14 mouse cellular contexts compared by ENCODE assay signal in genomic region chr3:38695836-38696235, GRCm38 (mm10).
DNase-seq lines count a peak whose midpoint lies in the region; ATAC-seq and TF ChIP-seq lines count a peak whose summit lies in the region.
"Had no signal": no experiment of that assay in that cellular context is flagged by ENCODE, and none has a peak within 500 bp of the region (broad histone marks: within the 10 kb centered on the region; RNA-seq: fewer than 3 reads in every experiment).

No protein-coding gene starts in this region.

- ATAC-seq in embryonic facial prominence, embryonic 14.5 days (ENCODE audit: low read depth): no peak; the same call in 1 of the 2 replicates
- ATAC-seq: forebrain, embryonic 13.5 days; midbrain, embryonic 16.5 days had no signal

- H3K9ac ChIP-seq in embryonic facial prominence, embryonic 14.5 days (ENCODE audit: low read depth, low read length): no peak overlapping the region
- H3K9ac ChIP-seq: forebrain, embryonic 13.5 days; liver, embryonic 14.5 days; neural tube, embryonic 13.5 days had no signal

- TF ChIP-seq CTCF in gastrocnemius, adult 2 months (IDR thresholded peaks at IDR 0.05): no peak
- TF ChIP-seq CTCF in left cerebral cortex, adult 2 months (IDR thresholded peaks at IDR 0.05): no peak

- 47% methylated on average over 7 of the region's 7 CpGs for WGBS in embryonic facial prominence, embryonic 14.5 days

- H3K27ac ChIP-seq in gastrocnemius, adult 2 months: no peak overlapping the region
- H3K27ac ChIP-seq in left cerebral cortex, adult 2 months: no peak overlapping the region
- peak overlapping the region; percentile 67; the same call in 1 of the 2 replicates for H3K27ac ChIP-seq in embryonic facial prominence, embryonic 14.5 days (replicated peaks; ENCODE audit: low read depth, low read length)
- H3K27ac ChIP-seq: forebrain, embryonic 13.5 days; layer of hippocampus, adult 2 months; liver, embryonic 14.5 days; neural tube, embryonic 13.5 days had no signal

- peaks cover 26% of the 10 kb centered on the region for H3K4me1 ChIP-seq in embryonic facial prominence, embryonic 14.5 days (ENCODE audit: control insufficient read depth, insufficient read depth, low read length)

- H3K4me3 ChIP-seq in gastrocnemius, adult 2 months: no peak overlapping the region
- no peak overlapping the region for H3K4me3 ChIP-seq in left cerebral cortex, adult 2 months
- no peak overlapping the region for H3K4me3 ChIP-seq in embryonic facial prominence, embryonic 14.5 days (ENCODE audit: low read depth, low read length)
- H3K4me3 ChIP-seq: forebrain, embryonic 13.5 days; layer of hippocampus, adult 2 months; neural tube, embryonic 13.5 days had no signal

- H3K4me2 ChIP-seq in embryonic facial prominence, embryonic 14.5 days (ENCODE audit: low read depth, low read length): no peak overlapping the region
- H3K4me2 ChIP-seq: forebrain, embryonic 13.5 days; neural tube, embryonic 13.5 days had no signal

- no peaks in the 10 kb centered on the region for H3K36me3 ChIP-seq in embryonic facial prominence, embryonic 14.5 days (ENCODE audit: control insufficient read depth, insufficient read depth, low read length)
- H3K36me3 ChIP-seq: neural tube, embryonic 13.5 days had no signal

- intact Hi-C loops in gastrocnemius, adult 2 months (cut with DNase I): no loop called here
- intact Hi-C loops in left cerebral cortex, postnatal 4 days (cut with DNase I): no loop called here
- intact Hi-C loops in left cerebral cortex, adult 2 months (cut with DNase I): no loop called here

- H3K9me3 ChIP-seq in embryonic facial prominence, embryonic 14.5 days (ENCODE audit: control insufficient read depth, low read length): no peaks in the 10 kb centered on the region
- H3K9me3 ChIP-seq: neural tube, embryonic 13.5 days had no signal

- peak; percentile 9 for DNase-seq in gastrocnemius, postnatal 25 days
- DNase-seq in gastrocnemius, adult 2 months: no peak
- peak; percentile 20 for DNase-seq in left cerebral cortex, postnatal 4 days
- DNase-seq in left cerebral cortex, adult 2 months (ENCODE audit: extremely low spot score in 1 of 2, low spot score in 2 of 2): no peak
- DNase-seq in Muller cell, postnatal 12 days (ENCODE audit: inconsistent ontology term): peak; percentile 36
- DNase-seq in embryonic facial prominence, embryonic 14.5 days (ENCODE audit: low spot score): peak; percentile 82
- DNase-seq in liver: no peak
- DNase-seq: adrenal gland, postnatal 14 days; thymus, adult 18-20 months had no signal

- H3K27me3 ChIP-seq in embryonic facial prominence, embryonic 14.5 days (replicated peaks; ENCODE audit: control insufficient read depth, insufficient read depth, low read length): no peaks in the 10 kb centered on the region
- H3K27me3 ChIP-seq: forebrain, embryonic 13.5 days; neural tube, embryonic 13.5 days had no signal

Comparison
In these comparisons a context has a peak if more than half of its experiments do, and no peak if none do; other contexts are left out.
1. DNase-seq: peak in gastrocnemius, postnatal 25 days (single experiment), left cerebral cortex, postnatal 4 days (single experiment), Muller cell, postnatal 12 days (single experiment) and embryonic facial prominence, embryonic 14.5 days (single experiment); none in gastrocnemius, adult 2 months (single experiment), left cerebral cortex, adult 2 months (0 of 2) and liver (single experiment).